Mouse (Mus musculus) hindbrain, embryonic 13.5 days (tissue): ENCODE measurements around the gene Accs. TPM values are rescaled to one million over a fixed set of nuclear protein-coding genes. Genes with fewer than 3 reads are reported as not detected.

ENCODE experiments used
- ATAC-seq: fragments of 200-750 bp; cut with Nextera tagmentation; 2 replicates; pipeline ENCODE4 v1.8.0; 2017; ENCODE audit warnings: moderate TSS enrichment; ENCODE audit not compliant: low FRiP score
- H3K27ac ChIP-seq: fragments of 300-500 bp; sonication (generic); 2 replicates; pipeline ENCODE4 v1.5.1; 2015; ENCODE audit warnings: inconsistent platforms, mild to moderate bottlenecking, moderate library complexity
- H3K27me3 ChIP-seq: fragments of 300-500 bp; sonication (generic); 2 replicates; pipeline ENCODE4 v1.6.1; 2015; ENCODE audit warnings: mild to moderate bottlenecking, inconsistent platforms
- H3K36me3 ChIP-seq: fragments of 300-500 bp; sonication (generic); 2 replicates; pipeline ENCODE4 v1.6.1; 2015; ENCODE audit warnings: mild to moderate bottlenecking, inconsistent platforms
- H3K4me1 ChIP-seq: fragments of 300-500 bp; sonication (generic); replicated peaks from 2 replicates; pipeline ENCODE4 v1.6.1; 2015; ENCODE audit warnings: inconsistent platforms
- H3K4me2 ChIP-seq: fragments of 300-500 bp; sonication (generic); 2 replicates; pipeline ENCODE4 v1.6.1; 2015; ENCODE audit warnings: inconsistent platforms, mild to moderate bottlenecking, moderate library complexity
- H3K4me3 ChIP-seq: fragments of 300-500 bp; sonication (generic); 2 replicates; pipeline ENCODE4 v1.5.1; 2015; ENCODE audit warnings: mild to moderate bottlenecking, inconsistent platforms
- H3K9ac ChIP-seq: fragments of 300-500 bp; sonication (generic); 2 replicates; pipeline ENCODE4 v1.6.1; 2015; ENCODE audit warnings: mild to moderate bottlenecking, inconsistent platforms
- H3K9me3 ChIP-seq: fragments of 300-500 bp; sonication (generic); 2 replicates; pipeline ENCODE4 v1.6.1; 2016; ENCODE audit warnings: inconsistent platforms
- WGBS: fragments of 180-500 bp; shearing (Covaris S2); methylation state at CpG from one replicate; pipeline ENCODE4 v1.1.7; 2015; 5-methylcytosine and 5-hydroxymethylcytosine counted together
- polyA plus RNA-seq: library from polyadenylated mRNA; unstranded; fragments of >200 nt; fragmentation: Nextera tagmentation; extraction: Ambion mirVana; gene quantifications from 2 replicates; pipeline ENCODE4 v1.2.1, GENCODE M21; 2015

Accs gene
- polyA plus RNA-seq, 1 experiment from 2014 or later = 6.2 TPM

DNA sequence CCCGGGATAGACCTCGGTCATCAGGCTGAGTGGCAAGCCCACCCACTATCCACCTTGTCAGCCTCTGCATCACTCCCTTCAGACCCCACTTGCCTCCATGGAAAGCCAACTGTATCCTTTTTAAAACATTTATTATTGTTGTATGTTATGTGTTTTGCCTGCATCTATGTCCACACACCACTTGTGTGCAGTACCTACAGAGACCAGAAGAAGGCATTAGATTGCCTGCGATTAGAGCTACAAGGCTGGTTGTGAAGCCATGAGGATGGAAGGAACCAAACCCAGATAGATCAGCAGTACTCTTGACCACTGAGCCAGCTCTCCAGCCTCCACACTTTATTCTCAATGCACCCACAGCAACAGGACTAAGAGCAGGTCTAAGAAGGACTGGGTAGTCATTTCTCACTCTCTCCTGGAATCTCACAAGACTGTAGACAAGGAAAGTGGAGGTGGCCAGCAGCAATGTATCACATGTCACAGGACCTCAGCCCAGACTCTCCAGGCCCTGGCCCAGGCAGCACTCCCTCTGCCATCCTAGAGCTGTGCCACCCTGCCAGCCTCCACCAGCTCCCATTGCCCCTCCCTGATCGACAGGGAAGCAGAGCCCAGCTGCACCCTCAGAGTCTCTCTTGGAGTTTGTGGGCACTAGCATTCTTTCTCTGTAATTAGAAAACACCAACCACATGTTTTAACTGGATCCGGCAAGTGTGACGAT is 43.1 kb downstream of the Accs start:
- Histone ChIP-seq H3K27ac (no peak overlapping the region), H3K36me3 (peaks cover 91% of the 10 kb centered on the region), H3K4me1 (no peaks in the 10 kb centered on the region), H3K4me3 (no peak overlapping the region), H3K4me2 (no peak overlapping the region), H3K9me3 (no peaks in the 10 kb centered on the region), H3K27me3 (no peaks in the 10 kb centered on the region), H3K9ac (no peak overlapping the region)
- WGBS = 92% methylated on average over 6 of the region's 6 CpGs
- ATAC-seq = no peak

DNA sequence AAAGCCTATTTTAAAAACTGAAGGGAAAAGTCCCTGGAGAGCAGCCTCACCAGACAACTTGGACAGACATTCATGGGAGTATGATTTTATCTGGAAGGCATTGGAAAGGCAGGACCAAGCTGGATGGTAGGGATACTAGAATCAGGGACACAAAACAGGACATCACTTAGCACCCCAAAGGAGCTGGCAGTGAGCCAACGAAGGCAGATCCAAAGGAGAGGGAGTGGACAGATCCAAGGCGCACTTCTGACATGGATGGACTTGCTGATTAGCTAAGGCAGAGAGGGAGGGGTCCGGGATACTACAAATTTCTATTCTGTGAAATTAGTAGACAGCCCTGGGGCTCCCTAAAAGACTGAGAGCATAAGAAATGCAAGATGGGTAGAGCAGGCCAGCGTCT is 44.2 kb downstream of the Accs start:
- 88% methylated on average over 4 of the region's 4 CpGs for WGBS
- Histone ChIP-seq H3K9me3 (no peaks in the 10 kb centered on the region), H3K4me1 (no peaks in the 10 kb centered on the region), H3K27me3 (no peaks in the 10 kb centered on the region), H3K4me3 (no peak overlapping the region), H3K27ac (no peak overlapping the region), H3K4me2 (no peak overlapping the region), H3K9ac (no peak overlapping the region), H3K36me3 (peaks cover 89% of the 10 kb centered on the region)
- no peak for ATAC-seq

DNA sequence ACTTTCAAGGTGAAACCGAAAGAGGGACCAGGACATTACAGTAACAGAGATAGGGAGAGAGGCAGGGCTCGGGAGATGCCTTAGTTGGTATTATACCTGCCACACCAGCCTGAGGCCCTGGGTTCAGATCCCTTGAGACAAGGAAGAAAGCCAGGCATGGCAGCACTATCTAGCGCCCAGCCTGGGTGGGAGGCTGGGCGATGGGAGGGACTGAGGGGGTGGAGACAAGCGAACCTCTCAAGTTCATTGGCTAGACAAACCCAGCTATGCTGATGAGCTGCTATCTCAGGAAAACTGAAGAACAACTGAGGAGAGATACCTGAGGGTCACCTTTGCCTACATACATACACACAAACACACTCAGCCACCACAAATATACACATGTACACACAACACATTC is 44.7 kb downstream of the Accs start:
- no peak for ATAC-seq
- Histone ChIP-seq H3K9ac (no peak overlapping the region), H3K4me3 (no peak overlapping the region), H3K27ac (no peak overlapping the region), H3K4me2 (no peak overlapping the region), H3K4me1 (no peaks in the 10 kb centered on the region), H3K27me3 (no peaks in the 10 kb centered on the region), H3K36me3 (peaks cover 88% of the 10 kb centered on the region), H3K9me3 (no peaks in the 10 kb centered on the region)
- 88% methylated on average over 5 of the region's 5 CpGs for WGBS

DNA sequence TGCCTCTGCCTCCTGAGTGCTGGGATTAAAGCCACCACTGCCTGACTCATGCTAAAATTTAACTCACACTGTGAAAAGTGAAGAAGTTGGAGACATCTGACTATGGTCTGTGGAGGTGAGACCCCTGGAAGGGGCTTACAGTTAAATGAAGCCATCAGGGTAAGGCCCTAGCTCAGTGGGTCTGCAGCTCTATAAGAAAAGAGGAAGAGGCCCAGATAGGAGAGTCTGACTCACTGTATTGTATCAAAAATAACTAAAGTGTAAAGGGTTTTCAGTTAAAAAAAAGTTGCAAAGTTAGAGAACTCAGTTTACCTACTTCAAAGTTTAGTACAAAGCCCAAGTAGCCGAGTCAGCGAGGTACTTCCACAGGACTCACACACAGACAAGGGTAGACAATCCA is 46.8 kb downstream of the Accs start:
- H3K4me1 ChIP-seq = no peaks in the 10 kb centered on the region
- H3K36me3 ChIP-seq = peaks cover 87% of the 10 kb centered on the region
- no peaks in the 10 kb centered on the region for H3K27me3 ChIP-seq
- no peak overlapping the region for H3K9ac ChIP-seq
- H3K27ac ChIP-seq = no peak overlapping the region
- no peak for ATAC-seq
- no peaks in the 10 kb centered on the region for H3K9me3 ChIP-seq
- no peak overlapping the region for H3K4me2 ChIP-seq
- 98% methylated on average over 2 of the region's 2 CpGs for WGBS
- no peak overlapping the region for H3K4me3 ChIP-seq

DNA sequence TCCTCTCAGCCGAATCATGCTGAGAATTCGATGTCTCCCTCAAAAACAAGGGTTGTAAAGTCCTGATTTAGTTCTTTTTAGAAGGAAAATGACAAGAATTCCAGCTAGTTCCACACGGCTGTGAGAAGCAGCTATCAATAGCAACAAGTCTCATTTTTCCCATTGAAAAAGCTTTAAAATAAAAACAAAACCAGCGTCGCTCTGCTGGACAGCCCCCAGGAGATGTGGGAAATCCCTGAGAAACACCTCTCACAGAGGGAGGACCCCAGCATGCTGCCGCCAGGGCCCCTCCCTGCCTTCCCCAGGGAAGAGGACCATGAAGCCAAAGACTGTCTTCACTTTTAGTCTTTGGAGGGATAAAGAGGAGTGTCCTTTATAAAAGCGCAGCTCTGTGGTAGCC is 48.6 kb downstream of the Accs start:
- no peak overlapping the region for H3K4me2 ChIP-seq
- H3K27me3 ChIP-seq = no peaks in the 10 kb centered on the region
- no peak for ATAC-seq
- H3K27ac ChIP-seq = no peak overlapping the region
- no peaks in the 10 kb centered on the region for H3K4me1 ChIP-seq
- 80% methylated on average over 7 of the region's 7 CpGs for WGBS
- H3K9ac ChIP-seq = no peak overlapping the region
- no peak overlapping the region for H3K4me3 ChIP-seq
- no peaks in the 10 kb centered on the region for H3K9me3 ChIP-seq
- peaks cover 87% of the 10 kb centered on the region for H3K36me3 ChIP-seq

DNA sequence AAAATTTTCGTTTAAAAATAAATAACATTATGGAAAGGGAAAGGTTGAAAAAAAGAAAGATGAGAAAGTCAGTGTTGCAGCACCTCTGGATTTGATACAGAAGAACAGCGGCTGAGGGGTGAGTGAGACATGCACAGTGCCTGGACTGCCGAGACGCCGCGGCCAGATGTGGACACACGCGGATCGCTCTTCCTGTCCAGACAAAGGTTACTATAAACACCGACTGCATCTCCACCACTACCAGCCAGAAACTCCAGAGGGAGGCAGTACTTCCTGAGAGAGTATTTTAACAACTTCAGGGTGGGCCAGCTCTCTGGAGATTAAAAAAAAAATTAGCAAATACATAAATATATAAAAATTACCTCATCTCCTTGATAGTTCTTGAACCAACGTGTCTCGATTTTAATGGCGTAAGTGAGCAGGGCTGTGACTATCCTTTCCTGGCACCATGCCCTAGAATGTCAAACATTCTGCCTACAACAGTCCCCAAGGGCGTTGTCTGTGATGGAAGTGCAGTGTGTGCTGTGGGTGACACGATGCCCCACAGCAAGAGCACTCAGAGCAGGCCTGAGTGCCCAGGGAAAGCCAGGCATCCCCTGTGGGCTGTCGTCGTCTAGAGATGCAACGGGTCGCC is 52.5 kb downstream of the Accs start:
- Histone ChIP-seq H3K4me3 (no peak overlapping the region), H3K9me3 (no peaks in the 10 kb centered on the region), H3K4me1 (no peaks in the 10 kb centered on the region), H3K27me3 (no peaks in the 10 kb centered on the region), H3K9ac (no peak overlapping the region), H3K4me2 (no peak overlapping the region), H3K27ac (no peak overlapping the region), H3K36me3 (peaks cover 89% of the 10 kb centered on the region)
- WGBS = 80% methylated on average over 19 of the region's 19 CpGs
- ATAC-seq = no peak

DNA sequence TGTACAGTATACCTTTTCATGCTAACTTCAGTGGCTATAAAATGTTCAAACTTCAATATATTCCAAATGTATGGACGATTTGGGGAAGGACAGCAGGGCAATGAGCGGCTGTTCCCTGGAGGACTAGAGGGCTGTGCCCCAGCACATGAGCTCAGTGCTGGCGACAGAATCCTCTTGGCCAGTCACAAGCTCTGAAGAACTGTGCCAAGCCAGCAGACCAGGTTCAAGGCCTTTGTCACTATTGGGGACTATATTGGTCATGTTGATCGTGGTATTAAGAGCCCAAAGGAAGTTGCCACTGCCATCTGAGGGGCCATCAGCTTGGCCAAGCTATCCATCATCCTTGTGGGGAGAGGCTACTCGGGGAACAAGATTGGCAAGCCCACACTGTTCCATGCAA is 55.4 kb downstream of the Accs start:
- 90% methylated on average over 5 of the region's 5 CpGs for WGBS
- Histone ChIP-seq H3K36me3 (peaks cover 90% of the 10 kb centered on the region), H3K9ac (no peak overlapping the region), H3K27me3 (no peaks in the 10 kb centered on the region), H3K4me3 (no peak overlapping the region), H3K4me2 (no peak overlapping the region), H3K9me3 (no peaks in the 10 kb centered on the region), H3K27ac (no peak overlapping the region), H3K4me1 (peaks cover 12% of the 10 kb centered on the region; the same call in 1 of the 2 replicates)
- ATAC-seq = no peak

DNA sequence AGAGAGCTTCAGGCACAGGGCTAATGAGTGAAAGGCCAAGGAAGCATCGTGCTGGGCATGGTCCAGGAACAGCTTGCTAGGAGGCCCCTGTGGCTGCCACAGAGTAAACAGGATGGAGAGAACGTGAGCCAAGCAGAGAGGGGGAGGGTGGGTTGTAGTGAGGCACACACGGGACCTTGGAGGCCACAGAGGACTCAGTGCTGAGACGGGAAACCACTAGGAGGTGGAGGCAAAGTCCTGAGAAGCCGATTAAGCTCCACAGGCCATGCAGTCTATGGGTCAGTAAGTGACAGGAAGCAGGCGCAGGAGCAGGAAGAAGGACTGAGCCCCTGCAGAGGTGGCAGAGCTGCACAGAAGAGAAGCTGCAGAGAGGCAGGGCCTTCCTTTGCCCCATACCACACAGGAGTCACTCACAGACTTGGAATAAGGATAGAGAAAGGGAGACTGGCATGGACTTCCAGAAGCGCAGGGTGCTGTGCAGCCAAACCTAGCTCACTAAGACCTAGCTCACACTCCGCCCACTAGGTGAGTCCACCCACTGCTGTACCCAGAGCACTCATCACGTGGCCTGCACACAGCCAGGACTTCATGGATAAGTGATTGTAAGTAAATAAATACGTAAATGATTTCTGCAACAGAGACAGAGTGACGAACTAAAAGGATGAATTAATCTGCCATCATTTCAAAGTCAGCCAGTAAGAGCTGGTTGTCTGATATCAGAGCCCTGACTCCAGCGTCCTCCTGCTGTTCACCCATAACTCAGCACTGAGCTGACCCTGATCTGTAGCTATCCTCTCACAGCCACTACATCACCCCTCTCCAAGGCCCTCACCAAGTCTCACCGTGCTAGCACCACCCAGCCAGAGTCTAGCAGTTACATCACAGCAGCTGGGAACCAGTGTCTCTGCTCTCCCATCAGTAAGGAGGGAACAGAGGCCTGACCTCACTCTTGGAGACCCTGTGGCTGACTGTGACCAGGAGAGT is 57.9 kb downstream of the Accs start:
- Histone ChIP-seq H3K4me3 (no peak overlapping the region), H3K36me3 (peaks cover 83% of the 10 kb centered on the region), H3K4me2 (no peak overlapping the region), H3K9ac (0 out of 2 replicates have a peak overlapping the region, but pooled peaks have one; percentile 24), H3K27ac (peak overlapping the region; percentile 44), H3K4me1 (peaks cover 12% of the 10 kb centered on the region; the same call in 1 of the 2 replicates), H3K9me3 (no peaks in the 10 kb centered on the region), H3K27me3 (no peaks in the 10 kb centered on the region)
- ATAC-seq = peak; percentile 69; the same call in 1 of the 2 replicates
- 66% methylated on average over 13 of the region's 13 CpGs for WGBS

DNA sequence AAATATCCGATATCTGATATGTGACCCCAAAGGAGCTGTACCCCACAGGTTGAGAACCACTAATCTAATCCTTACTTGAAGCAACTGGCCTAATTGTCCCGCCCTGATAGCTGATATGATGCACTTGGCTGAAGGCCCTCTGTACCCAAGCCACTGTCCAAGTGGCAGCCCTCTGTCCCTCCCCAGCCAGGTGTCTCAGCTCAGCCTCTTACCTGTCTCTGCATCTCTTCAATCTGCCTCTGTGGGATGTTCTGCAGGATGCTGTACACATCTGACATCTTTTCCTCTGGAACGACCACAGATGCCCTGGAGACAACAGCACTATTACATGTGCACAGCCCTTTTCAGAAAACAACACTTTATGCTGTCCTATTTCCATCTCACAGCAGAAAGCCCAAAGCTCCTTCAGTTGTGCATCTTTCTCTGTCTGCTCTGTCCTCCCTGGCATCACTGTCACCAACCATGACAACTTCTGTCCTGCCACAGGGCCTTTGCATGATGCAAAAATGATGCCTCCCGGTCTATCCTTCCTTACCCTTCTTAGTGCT is 58.9 kb downstream of the Accs start:
- WGBS = 88% methylated on average over 4 of the region's 4 CpGs
- ATAC-seq = no peak

DNA sequence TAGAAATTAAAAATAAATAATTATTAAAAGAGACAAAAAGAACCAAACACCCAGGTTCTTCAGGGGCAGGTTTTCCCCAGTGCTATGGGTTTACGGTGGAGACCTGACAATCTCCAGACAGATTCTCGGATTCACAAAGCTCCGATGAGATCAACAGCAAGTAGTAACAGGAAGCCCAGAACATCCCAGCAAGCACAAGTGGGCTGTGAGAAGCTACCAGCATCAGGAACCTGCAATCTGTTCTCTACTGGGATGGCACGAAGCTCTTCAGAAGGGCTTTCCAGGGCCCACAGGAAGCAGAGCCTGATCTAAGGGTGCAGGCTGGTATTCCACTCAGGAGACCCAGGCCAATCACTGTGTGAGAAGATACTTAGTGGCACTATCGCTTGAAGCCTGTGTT is 61.2 kb downstream of the Accs start:
- H3K4me2 ChIP-seq = no peak overlapping the region
- peaks cover 37% of the 10 kb centered on the region for H3K4me1 ChIP-seq
- no peak overlapping the region for H3K4me3 ChIP-seq
- WGBS = 88% methylated on average over 5 of the region's 5 CpGs
- H3K36me3 ChIP-seq = peaks cover 52% of the 10 kb centered on the region
- no peak overlapping the region for H3K9ac ChIP-seq
- no peak for ATAC-seq
- H3K27me3 ChIP-seq = no peaks in the 10 kb centered on the region
- H3K27ac ChIP-seq = no peak overlapping the region
- no peaks in the 10 kb centered on the region for H3K9me3 ChIP-seq

More for the DNA sequence above, 58.9 kb downstream of the Accs start:
- Histone ChIP-seq H3K27me3 (no peaks in the 10 kb centered on the region), H3K36me3 (peaks cover 75% of the 10 kb centered on the region), H3K27ac (peak overlapping the region; percentile 44; the same call in 1 of the 2 replicates), H3K9me3 (no peaks in the 10 kb centered on the region), H3K4me2 (no peak overlapping the region), H3K4me1 (peaks cover 15% of the 10 kb centered on the region), H3K9ac (no peak overlapping the region), H3K4me3 (no peak overlapping the region)

DNA sequence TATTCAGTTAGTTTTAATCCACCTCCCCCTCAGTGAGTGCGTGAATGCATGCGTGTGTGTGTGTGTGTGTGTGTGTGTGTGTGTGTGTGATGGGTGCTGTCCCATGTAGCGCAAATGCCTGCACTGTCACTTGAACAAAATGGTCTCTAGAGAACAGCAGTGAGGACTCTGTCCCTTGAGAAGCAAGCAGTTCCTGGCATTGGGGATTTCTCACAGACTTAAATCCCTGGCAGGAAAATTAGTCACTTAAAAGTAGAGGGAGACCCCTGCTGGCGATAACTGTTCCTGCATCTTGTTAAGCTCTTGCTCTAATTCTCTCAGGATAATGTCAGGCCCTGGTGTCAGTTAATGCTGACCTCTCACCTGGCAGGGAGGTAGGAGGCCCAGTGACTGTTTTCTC is 63.6 kb downstream of the Accs start:
- H3K4me3 ChIP-seq = no peak overlapping the region
- peaks cover 31% of the 10 kb centered on the region for H3K36me3 ChIP-seq
- no peaks in the 10 kb centered on the region for H3K27me3 ChIP-seq
- H3K9me3 ChIP-seq = no peaks in the 10 kb centered on the region
- 52% methylated on average over 4 of the region's 4 CpGs for WGBS
- H3K4me2 ChIP-seq = no peak overlapping the region
- H3K9ac ChIP-seq = no peak overlapping the region
- peaks cover 30% of the 10 kb centered on the region for H3K4me1 ChIP-seq
- ATAC-seq = peak; percentile 29; the same call in 1 of the 2 replicates
- no peak overlapping the region for H3K27ac ChIP-seq

DNA sequence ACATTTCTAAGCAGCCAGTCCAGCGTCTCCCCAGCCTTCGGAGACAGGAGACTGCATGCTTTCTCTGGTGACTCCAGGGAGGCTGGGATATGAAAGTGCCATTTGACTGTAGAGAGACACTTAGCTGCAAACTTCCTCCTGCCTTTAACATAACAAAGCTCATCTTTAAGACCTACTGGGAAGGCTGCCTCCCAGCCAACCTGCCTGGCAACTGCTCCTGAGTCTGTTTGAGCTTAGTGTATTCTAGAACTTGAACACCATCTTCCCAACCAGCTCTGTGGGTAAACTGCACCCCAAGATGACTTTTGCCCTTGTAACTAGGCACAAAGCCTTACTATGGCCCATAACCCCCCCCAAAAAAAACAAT is 64.3 kb downstream of the Accs start:
- Histone ChIP-seq H3K4me3 (no peak overlapping the region), H3K9me3 (no peaks in the 10 kb centered on the region), H3K36me3 (peaks cover 23% of the 10 kb centered on the region), H3K4me1 (peaks cover 25% of the 10 kb centered on the region), H3K9ac (0 out of 2 replicates have a peak overlapping the region, but pooled peaks have one; percentile 19), H3K27ac (no peak overlapping the region), H3K4me2 (no peak overlapping the region), H3K27me3 (no peaks in the 10 kb centered on the region)
- WGBS = 13% methylated on average over 2 of the region's 2 CpGs
- ATAC-seq = no peak
